Comparison of ENCODE assay signal across 9 mouse cellular contexts in the genomic region with DNA sequence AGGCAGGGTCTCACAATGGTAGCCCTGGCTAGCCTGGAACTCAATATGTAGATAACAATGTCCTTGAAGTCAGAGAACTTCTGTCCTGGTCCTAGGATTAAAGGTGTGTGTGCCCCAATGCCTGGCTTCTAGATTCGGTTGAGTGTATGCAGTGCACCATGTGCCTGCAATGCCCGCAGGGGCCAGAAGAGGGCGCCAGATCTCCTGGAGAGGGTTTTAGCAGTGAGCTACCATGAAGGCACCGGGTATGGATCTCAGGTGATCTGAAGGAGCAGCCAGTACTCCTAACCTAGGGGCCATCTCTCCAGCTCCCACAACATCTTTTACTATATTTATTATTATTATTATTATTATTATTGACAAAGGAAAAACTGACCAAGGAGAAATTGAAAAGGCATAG. TPM values are rescaled to one million over a fixed set of nuclear protein-coding genes. Genes with fewer than 3 reads are reported as not detected.
A peak's percentile ranks its signal among the peaks of the same experiment; 100 is the strongest.
DNase-seq lines count a peak whose midpoint lies in the region; ATAC-seq and TF ChIP-seq lines count a peak whose summit lies in the region.
"Had no signal": no experiment of that assay in that cellular context is flagged by ENCODE, and none has a peak within 500 bp of the region (broad histone marks: within the 10 kb centered on the region; RNA-seq: fewer than 3 reads in every experiment).

No protein-coding gene starts in this region.

- peaks cover 0 to 17% of the 10 kb centered on the region in 2 experiments; a peak in 3 of 4 replicates for H3K4me1 ChIP-seq in ES-E14 (ENCODE audit: control insufficient read depth in 2 of 2, insufficient read depth in 2 of 2, low read length in 2 of 2, poor library complexity in 1 of 2)
- peaks cover 4% of the 10 kb centered on the region; the same call in 1 of the 2 replicates for H3K4me1 ChIP-seq in forebrain, embryonic 11.5 days (replicated peaks; ENCODE audit: control insufficient read depth, insufficient read depth, low read length)
- no peaks in the 10 kb centered on the region for H3K4me1 ChIP-seq in lung, postnatal 0 days (ENCODE audit: insufficient read depth, low read depth, low read length)

- in situ Hi-C loops in ES-E14 (cut with MboI; ENCODE audit: low sequenced_read_pairs in 2 of 2, unreplicated experiment in 2 of 2): no loop called here

- H3K4me2 ChIP-seq in forebrain, embryonic 11.5 days (ENCODE audit: low read depth, low read length, severe bottlenecking): no peak overlapping the region
- no peak overlapping the region for H3K4me2 ChIP-seq in lung, postnatal 0 days (replicated peaks; ENCODE audit: low read depth, low read length)
- H3K4me2 ChIP-seq: liver, embryonic 15.5 days had no signal

- WGBS in forebrain, embryonic 11.5 days: 7% methylated on average over 4 of the region's 4 CpGs
- WGBS in lung, postnatal 0 days: 6% methylated on average over 4 of the region's 4 CpGs

- H3K9me3 ChIP-seq in ES-E14 (ENCODE audit: control insufficient read depth, insufficient read depth, low read depth, low read length): no peaks in the 10 kb centered on the region
- H3K9me3 ChIP-seq in forebrain, embryonic 11.5 days (ENCODE audit: control insufficient read depth, low read length): no peaks in the 10 kb centered on the region
- H3K9me3 ChIP-seq in lung, postnatal 0 days (ENCODE audit: low read length): no peaks in the 10 kb centered on the region
- H3K9me3 ChIP-seq: liver, embryonic 15.5 days had no signal

- DNase-seq in ES-E14 (ENCODE audit: low read depth, low spot score): peak; percentile 91
- peak; percentile 85 for DNase-seq in brain, embryonic 14.5 days (ENCODE audit: low read depth)
- peak; percentile 95 for DNase-seq in forebrain, embryonic 11.5 days (ENCODE audit: low spot score)
- peak; percentile 90 to 96 for DNase-seq in heart, postnatal 14 days
- peak; percentile 68 to 71 for DNase-seq in layer of hippocampus, adult 18-20 months (ENCODE audit: low spot score in 2 of 2)
- DNase-seq in lung, postnatal 0 days (ENCODE audit: low spot score): peak; percentile 81
- peak; percentile 75 for DNase-seq in retina, postnatal 7 days (ENCODE audit: low read depth, low spot score)
- peak; percentile 94 for DNase-seq in thymus, postnatal 4 days

- TF ChIP-seq POLR2A in brain, embryonic 14.5 days (IDR thresholded peaks at IDR 0.05; ENCODE audit: borderline replicate concordance, extremely low read depth, insufficient read depth, insufficient read length, poor library complexity, severe bottlenecking): no peak

- no peaks in the 10 kb centered on the region for H3K27me3 ChIP-seq in forebrain, embryonic 11.5 days (ENCODE audit: control insufficient read depth, insufficient read depth, low read length)
- H3K27me3 ChIP-seq in lung, postnatal 0 days (replicated peaks; ENCODE audit: insufficient read depth, low read length): no peaks in the 10 kb centered on the region
- H3K27me3 ChIP-seq: liver, embryonic 15.5 days had no signal

- intact Hi-C loops in heart, postnatal 14 days (cut with DNase I): loop anchor here (2.0 kb wide), 1 partner anchor 88 kb away; no protein-coding TSS in a partner anchor

- peaks cover 18% of the 10 kb centered on the region; the same call in 1 of the 2 replicates for H3K36me3 ChIP-seq in ES-E14 (ENCODE audit: control insufficient read depth, insufficient read depth, low read length, poor library complexity, severe bottlenecking)
- H3K36me3 ChIP-seq in forebrain, embryonic 11.5 days (ENCODE audit: control insufficient read depth, insufficient read depth, low read length): no peaks in the 10 kb centered on the region
- peaks cover 9% of the 10 kb centered on the region for H3K36me3 ChIP-seq in lung, postnatal 0 days (ENCODE audit: insufficient read depth, low read length)

- ATAC-seq in forebrain, embryonic 11.5 days (replicated peaks; ENCODE audit: low FRiP score): 0 out of 2 replicates have a peak, but pooled peaks have one; percentile 15
- ATAC-seq in lung, postnatal 0 days: peak; percentile 60

- no peak overlapping the region for H3K9ac ChIP-seq in ES-E14 (ENCODE audit: insufficient read depth, low read depth, low read length, poor library complexity, severe bottlenecking)
- H3K9ac ChIP-seq in forebrain, embryonic 11.5 days (ENCODE audit: low read length): no peak overlapping the region
- no peak overlapping the region for H3K9ac ChIP-seq in lung, postnatal 0 days (replicated peaks; ENCODE audit: low read depth)
- H3K9ac ChIP-seq: liver, embryonic 15.5 days had no signal

- no peak for TF ChIP-seq EP300 in lung, postnatal 0 days (IDR thresholded peaks at IDR 0.05)

- H3K4me3 ChIP-seq in ES-E14 (ENCODE audit: insufficient read depth in 1 of 2, low read depth in 1 of 2, low read length in 2 of 2, poor library complexity in 1 of 2, severe bottlenecking in 1 of 2): no peak overlapping the region
- H3K4me3 ChIP-seq in forebrain, embryonic 11.5 days (ENCODE audit: low read depth, low read length): no peak overlapping the region
- H3K4me3 ChIP-seq in lung, postnatal 0 days (ENCODE audit: low read depth, low read length): no peak overlapping the region
- H3K4me3 ChIP-seq: liver, embryonic 15.5 days had no signal

- no peak overlapping the region for H3K27ac ChIP-seq in ES-E14 (ENCODE audit: insufficient read depth, low read depth, low read length, poor library complexity, severe bottlenecking)
- H3K27ac ChIP-seq in forebrain, embryonic 11.5 days (ENCODE audit: low read depth, low read length): no peak overlapping the region
- no peak overlapping the region for H3K27ac ChIP-seq in lung, postnatal 0 days (ENCODE audit: low read length)
- H3K27ac ChIP-seq: liver, embryonic 15.5 days had no signal

- TF ChIP-seq CTCF in brain, embryonic 14.5 days (IDR thresholded peaks at IDR 0.05; ENCODE audit: borderline replicate concordance, extremely low read depth, insufficient read depth, insufficient read length): peak; percentile 99
- peak; percentile 97 for TF ChIP-seq CTCF in lung, postnatal 0 days (IDR thresholded peaks at IDR 0.05)

TF ChIP-seq in ES-E14, 5 proteins besides CTCF, POLR2A, EP300 and RAD21:
- TF ChIP-seq ZNF384 (IDR thresholded peaks at IDR 0.05; ENCODE audit: low read depth, low read length) (no peak), CHD2 (IDR thresholded peaks at IDR 0.05; ENCODE audit: low read depth, low read length) (no peak), ZC3H11A (IDR thresholded peaks at IDR 0.05; ENCODE audit: borderline replicate concordance, low read depth, low read length) (peak; percentile 53; the same call in 1 of the 2 replicates), MAFK (IDR thresholded peaks at IDR 0.05; ENCODE audit: insufficient read depth, low read depth, low read length) (no peak)

RNA-seq across cellular contexts. Expression of gene Ssh1, which starts 37.2 kb away (rescaled TPM):
- total RNA-seq in ES-E14 (2012; rRNA removed): 11.8 and 13.4 TPM in 2 replicates
- polyA plus RNA-seq in brain, embryonic 14.5 days (2012; rRNA removed): 12.2 and 19.2 TPM in 2 replicates
- 25.7 and 28.7 TPM in 2 replicates for polyA plus RNA-seq in forebrain, embryonic 11.5 days (2014; fragmentation: Nextera tagmentation; extraction: Ambion mirVana)
- total RNA-seq in heart, postnatal 14 days (2021): 10 to 100 TPM; 13.0 to 13.9 TPM
- total RNA-seq in layer of hippocampus, adult 18-20 months (2021): 10 to 100 TPM; 27.5 to 29.2 TPM
- polyA plus RNA-seq in lung, postnatal 0 days (2015; fragmentation: Nextera tagmentation; extraction: Ambion mirVana): 13.2 and 14.3 TPM in 2 replicates

RNA-seq across cellular contexts. Expression of gene Dao, which starts 47.0 kb away (rescaled TPM):
- total RNA-seq in ES-E14 (2012; rRNA removed): 0.16 and 0.18 TPM in 2 replicates
- polyA plus RNA-seq in brain, embryonic 14.5 days (2012; rRNA removed): not detected in 2 replicates
- not detected in 2 replicates for polyA plus RNA-seq in forebrain, embryonic 11.5 days (2014; fragmentation: Nextera tagmentation; extraction: Ambion mirVana)
- not detected for total RNA-seq in heart, postnatal 14 days (2021)
- total RNA-seq in layer of hippocampus, adult 18-20 months (2021): not detected
- not detected in 2 replicates for polyA plus RNA-seq in lung, postnatal 0 days (2015; fragmentation: Nextera tagmentation; extraction: Ambion mirVana)
- polyA plus RNA-seq: liver, embryonic 15.5 days had no signal

RNA-seq across cellular contexts. Expression of gene Coro1c, which starts 48.0 kb away (rescaled TPM):
- total RNA-seq in ES-E14 (2012; rRNA removed): 150 TPM in 2 replicates
- 136 and 202 TPM in 2 replicates for polyA plus RNA-seq in brain, embryonic 14.5 days (2012; rRNA removed)
- 231 and 246 TPM in 2 replicates for polyA plus RNA-seq in forebrain, embryonic 11.5 days (2014; fragmentation: Nextera tagmentation; extraction: Ambion mirVana)
- total RNA-seq in heart, postnatal 14 days (2021): 10 to 100 TPM; 41.1 to 51.1 TPM
- total RNA-seq in layer of hippocampus, adult 18-20 months (2021): 10 to 100 TPM; 88.6 to 88.7 TPM
- polyA plus RNA-seq in lung, postnatal 0 days (2015; fragmentation: Nextera tagmentation; extraction: Ambion mirVana): 102 and 115 TPM in 2 replicates
